Mouse (Mus musculus) small intestine, adult 2 months (tissue): ENCODE data around the gene Rabep1.

Source experiments
- CTCF ChIP-seq: fragments of 200-500 bp; IDR thresholded peaks from 2 replicates; pipeline ENCODE4 v1.5.1; 2012; ENCODE audit warnings: low read depth, mild to moderate bottlenecking, control low read depth, inconsistent platforms, low read length, moderate library complexity, mixed read lengths; ENCODE audit not compliant: insufficient replicate concordance, insufficient read length; ENCODE audit errors: extremely low read depth
- POLR2A ChIP-seq: fragments of 200-500 bp; IDR thresholded peaks from 2 replicates; pipeline ENCODE4 v1.6.1; 2012; ENCODE audit warnings: low read depth, mild to moderate bottlenecking, control low read depth, inconsistent platforms, low read length, moderate library complexity

DNA sequence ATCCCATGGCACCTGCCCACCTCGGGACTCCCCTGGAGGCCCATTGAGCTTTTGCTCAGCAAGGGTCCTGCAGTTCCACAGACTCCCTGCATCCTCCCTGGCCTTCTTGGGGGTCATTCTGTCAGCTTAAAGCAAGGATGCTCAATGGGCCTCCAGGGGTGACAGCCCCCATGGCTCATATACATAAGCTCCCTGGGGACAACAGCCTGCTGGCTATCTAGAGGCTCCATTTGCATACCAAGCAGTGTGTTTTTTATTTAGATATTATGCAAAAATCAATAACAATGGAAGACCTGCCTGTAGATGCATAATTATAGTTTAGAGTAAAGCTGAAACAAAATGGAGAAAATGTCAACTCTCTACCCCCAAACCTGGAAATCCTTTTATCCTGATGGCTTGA is 35.6 kb upstream of the Rabep1 start:
- TF ChIP-seq CTCF: no peak
- TF ChIP-seq POLR2A: no peak
